Mouse (Mus musculus): ENCODE measurements around the gene Ran. TPM values are rescaled to one million over a fixed set of nuclear protein-coding genes. Genes with fewer than 3 reads are reported as not detected.

The Ran gene
- total and polyA plus RNA-seq, 3 experiments: 44.4 to 99.2 (median 88.2) TPM

GRCm38 (mm10) chr5:129051910-129052309 is 32.0 kb downstream of the Ran start:
- Histone ChIP-seq H3K27me3 (ENCODE audit: control insufficient read depth, insufficient read depth, low read length) (no peaks in the 10 kb centered on the region), H3K79me2 (replicated peaks; ENCODE audit: control insufficient read depth, insufficient read depth, low read length) (no peaks in the 10 kb centered on the region), H3K9ac (ENCODE audit: low read depth, low read length) (no peak overlapping the region), H3K4me3 (no peak overlapping the region), H3K27ac (no peak overlapping the region), H3K4me1 (ENCODE audit: control insufficient read depth, insufficient read depth, low read length) (no peaks in the 10 kb centered on the region), H3K36me3 (ENCODE audit: control insufficient read depth, insufficient read depth, low read length) (no peaks in the 10 kb centered on the region)
- no peak for TF ChIP-seq EP300 (IDR thresholded peaks at IDR 0.05; ENCODE audit: insufficient read depth, low read depth, low read length)
- TF ChIP-seq CTCF (IDR thresholded peaks at IDR 0.05): no peak
- TF ChIP-seq POLR2A (IDR thresholded peaks at IDR 0.05; ENCODE audit: insufficient read depth, low read depth, low read length): no peak
- intact Hi-C loops (cut with DNase I): no loop called here
- no peak for DNase-seq
- 79% methylated on average over 3 of the region's 3 CpGs for WGBS

GRCm38 (mm10) chr5:129052636-129053355 is 32.9 kb downstream of the Ran start:
- Histone ChIP-seq H3K9ac (ENCODE audit: low read depth, low read length) (no peak overlapping the region), H3K27ac (no peak overlapping the region), H3K4me1 (ENCODE audit: control insufficient read depth, insufficient read depth, low read length) (no peaks in the 10 kb centered on the region), H3K36me3 (ENCODE audit: control insufficient read depth, insufficient read depth, low read length) (no peaks in the 10 kb centered on the region), H3K79me2 (replicated peaks; ENCODE audit: control insufficient read depth, insufficient read depth, low read length) (no peaks in the 10 kb centered on the region), H3K4me3 (no peak overlapping the region), H3K27me3 (ENCODE audit: control insufficient read depth, insufficient read depth, low read length) (no peaks in the 10 kb centered on the region)
- WGBS: 41% methylated on average over 20 of the region's 20 CpGs
- intact Hi-C loops (cut with DNase I): no loop called here
- no peak for DNase-seq
- TF ChIP-seq POLR2A (IDR thresholded peaks at IDR 0.05; ENCODE audit: insufficient read depth, low read depth, low read length) (no peak), EP300 (IDR thresholded peaks at IDR 0.05; ENCODE audit: insufficient read depth, low read depth, low read length) (no peak), CTCF (IDR thresholded peaks at IDR 0.05) (no peak)

DNA sequence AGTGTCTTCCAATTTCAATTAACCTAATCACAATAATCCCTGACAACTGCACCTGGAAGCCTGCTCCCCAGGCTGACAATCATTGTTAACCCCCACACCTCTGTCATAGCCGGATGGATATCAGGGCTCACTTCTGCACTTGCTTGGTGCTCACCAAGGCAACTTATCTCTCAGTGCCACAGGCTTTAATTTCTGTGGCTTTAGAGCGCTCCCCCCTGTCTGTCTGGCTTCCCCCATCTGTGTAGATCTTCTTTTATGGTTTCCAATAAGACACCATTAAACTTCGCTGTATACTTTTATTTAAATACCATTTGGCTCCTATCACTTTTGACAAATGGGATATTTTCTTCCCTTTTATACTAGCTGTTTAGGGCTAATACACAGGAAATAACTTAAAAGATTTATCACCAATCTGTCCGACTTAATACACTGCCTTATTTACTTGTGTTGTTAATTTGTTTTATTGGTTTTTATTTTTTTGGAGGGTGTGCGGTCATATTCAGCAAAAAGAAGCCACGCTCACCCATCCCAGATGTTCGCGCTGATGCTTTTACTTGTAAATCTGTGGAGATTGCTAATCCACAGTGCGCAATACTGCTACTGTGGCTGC is 34.9 kb downstream of the Ran start:
- H3K36me3 ChIP-seq (ENCODE audit: control insufficient read depth, insufficient read depth, low read length): no peaks in the 10 kb centered on the region
- WGBS: 76% methylated on average over 9 of the region's 9 CpGs
- TF ChIP-seq CTCF (IDR thresholded peaks at IDR 0.05) (no peak), POLR2A (IDR thresholded peaks at IDR 0.05; ENCODE audit: insufficient read depth, low read depth, low read length) (no peak), EP300 (IDR thresholded peaks at IDR 0.05; ENCODE audit: insufficient read depth, low read depth, low read length) (no peak)
- H3K27me3 ChIP-seq (ENCODE audit: control insufficient read depth, insufficient read depth, low read length): no peaks in the 10 kb centered on the region
- no peak overlapping the region for H3K27ac ChIP-seq
- H3K79me2 ChIP-seq (replicated peaks; ENCODE audit: control insufficient read depth, insufficient read depth, low read length): no peaks in the 10 kb centered on the region
- intact Hi-C loops (cut with DNase I): no loop called here
- DNase-seq: no peak
- no peak overlapping the region for H3K9ac ChIP-seq (ENCODE audit: low read depth, low read length)
- no peaks in the 10 kb centered on the region for H3K4me1 ChIP-seq (ENCODE audit: control insufficient read depth, insufficient read depth, low read length)
- no peak overlapping the region for H3K4me3 ChIP-seq

GRCm38 (mm10) chr5:129059116-129059515 is 39.2 kb downstream of the Ran start:
- TF ChIP-seq CTCF (IDR thresholded peaks at IDR 0.05): 0 out of 2 replicates have a peak, but pooled peaks have one; percentile 11
- no peak for TF ChIP-seq POLR2A (IDR thresholded peaks at IDR 0.05; ENCODE audit: insufficient read depth, low read depth, low read length)
- WGBS: 76% methylated on average over 3 of the region's 3 CpGs
- no peaks in the 10 kb centered on the region for H3K4me1 ChIP-seq (ENCODE audit: control insufficient read depth, insufficient read depth, low read length)
- peaks cover 2% of the 10 kb centered on the region; the same call in 1 of the 2 replicates for H3K27me3 ChIP-seq (ENCODE audit: control insufficient read depth, insufficient read depth, low read length)
- no peak overlapping the region for H3K4me3 ChIP-seq
- H3K36me3 ChIP-seq (ENCODE audit: control insufficient read depth, insufficient read depth, low read length): no peaks in the 10 kb centered on the region
- no peak for DNase-seq
- no peak overlapping the region for H3K9ac ChIP-seq (ENCODE audit: low read depth, low read length)
- intact Hi-C loops (cut with DNase I): no loop called here
- H3K79me2 ChIP-seq (replicated peaks; ENCODE audit: control insufficient read depth, insufficient read depth, low read length): no peaks in the 10 kb centered on the region
- no peak overlapping the region for H3K27ac ChIP-seq

- H3K79me2 ChIP-seq (replicated peaks; ENCODE audit: control insufficient read depth, insufficient read depth, low read length): no peaks in the 10 kb centered on the region
- peaks cover 2% of the 10 kb centered on the region; the same call in 1 of the 2 replicates for H3K27me3 ChIP-seq (ENCODE audit: control insufficient read depth, insufficient read depth, low read length)
- intact Hi-C loops (cut with DNase I): loop anchor here (5.0 to 10.0 kb wide), 2 partner anchors 116 to 323 kb away; no protein-coding TSS in a partner anchor
- TF ChIP-seq POLR2A (IDR thresholded peaks at IDR 0.05; ENCODE audit: insufficient read depth, low read depth, low read length) (no peak), CTCF (IDR thresholded peaks at IDR 0.05) (peak; percentile 74), EP300 (IDR thresholded peaks at IDR 0.05; ENCODE audit: insufficient read depth, low read depth, low read length) (0 out of 2 replicates have a peak, but pooled peaks have one; percentile 36)
- no peak overlapping the region for H3K4me3 ChIP-seq
- H3K9ac ChIP-seq (ENCODE audit: low read depth, low read length): no peak overlapping the region
- WGBS: 18% methylated on average over 13 of the region's 13 CpGs
- no peaks in the 10 kb centered on the region for H3K36me3 ChIP-seq (ENCODE audit: control insufficient read depth, insufficient read depth, low read length)
- H3K4me1 ChIP-seq (ENCODE audit: control insufficient read depth, insufficient read depth, low read length): no peaks in the 10 kb centered on the region; the same call in 1 of the 2 replicates
- no peak overlapping the region for H3K27ac ChIP-seq
- DNase-seq: peak; percentile 52 to 65
Measured at GRCm38 (mm10) chr5:129061579-129061978, 41.7 kb downstream of the Ran start.
